Mouse (Mus musculus) embryonic facial prominence, embryonic 12.5 days (tissue): ENCODE data around the gene Isg20l2. TPM values are rescaled to one million over a fixed set of nuclear protein-coding genes. Genes with fewer than 3 reads are reported as not detected.

ENCODE experiments used
- ATAC-seq: fragments of 200-750 bp; cut with Nextera tagmentation; 2 replicates; pipeline ENCODE4 v1.8.0; 2017; ENCODE audit not compliant: insufficient number of reproducible peaks, insufficient read depth, low FRiP score, low TSS enrichment
- H3K27ac ChIP-seq: fragments of 300-500 bp; sonication (generic); 2 replicates; pipeline ENCODE4 v1.5.1; 2016; ENCODE audit warnings: mild to moderate bottlenecking
- H3K27me3 ChIP-seq: fragments of 300-500 bp; sonication (generic); 2 replicates; pipeline ENCODE4 v1.6.1; 2016; ENCODE audit warnings: mild to moderate bottlenecking, moderate library complexity
- H3K36me3 ChIP-seq: fragments of 300-500 bp; sonication (generic); 2 replicates; pipeline ENCODE4 v1.6.1; 2016; ENCODE audit warnings: mild to moderate bottlenecking
- H3K4me1 ChIP-seq: fragments of 300-500 bp; sonication (generic); 2 replicates; pipeline ENCODE4 v1.6.1; 2016
- H3K4me2 ChIP-seq: fragments of 300-500 bp; sonication (generic); replicated peaks from 2 replicates; pipeline ENCODE4 v1.6.1; 2016; ENCODE audit warnings: mild to moderate bottlenecking, moderate library complexity
- H3K4me3 ChIP-seq: fragments of 300-500 bp; sonication (generic); 2 replicates; pipeline ENCODE4 v1.5.1; 2016; ENCODE audit warnings: mild to moderate bottlenecking
- H3K9ac ChIP-seq: fragments of 300-500 bp; sonication (generic); 2 replicates; pipeline ENCODE4 v1.6.1; 2016; ENCODE audit warnings: mild to moderate bottlenecking, moderate library complexity
- H3K9me3 ChIP-seq: fragments of 300-500 bp; sonication (generic); 2 replicates; pipeline ENCODE4 v1.6.1; 2016; ENCODE audit warnings: mild to moderate bottlenecking, moderate library complexity
- WGBS: fragments of 180-500 bp; shearing (Covaris S2); methylation state at CpG from one replicate; pipeline ENCODE4 v1.1.7; 2016; 5-methylcytosine and 5-hydroxymethylcytosine counted together
- polyA plus RNA-seq: library from polyadenylated mRNA; unstranded; fragments of >200 nt; fragmentation: Nextera tagmentation; extraction: Ambion mirVana; gene quantifications from 2 replicates; pipeline ENCODE4 v1.2.1, GENCODE M21; 2016

Gene Isg20l2
- polyA plus RNA-seq, 1 experiment from 2014 or later: 80.1 TPM

- H3K9ac ChIP-seq: peak overlapping the region; percentile 20; the same call in 1 of the 2 replicates
- peak overlapping the region; percentile 42 for H3K4me2 ChIP-seq
- ATAC-seq: no peak
- H3K27me3 ChIP-seq: no peaks in the 10 kb centered on the region
- peak overlapping the region; percentile 82 for H3K27ac ChIP-seq
- no peak overlapping the region for H3K4me3 ChIP-seq
- no peaks in the 10 kb centered on the region for H3K9me3 ChIP-seq
- H3K4me1 ChIP-seq: peaks cover 61% of the 10 kb centered on the region
- 35% methylated on average over 12 of the region's 12 CpGs for WGBS
- 0 out of 2 replicates have a peak, but pooled peaks cover under 1% of the 10 kb centered on the region for H3K36me3 ChIP-seq
Measured at GRCm38 (mm10) chr3:87981894-87982835, 52.1 kb downstream of the Isg20l2 start.

DNA sequence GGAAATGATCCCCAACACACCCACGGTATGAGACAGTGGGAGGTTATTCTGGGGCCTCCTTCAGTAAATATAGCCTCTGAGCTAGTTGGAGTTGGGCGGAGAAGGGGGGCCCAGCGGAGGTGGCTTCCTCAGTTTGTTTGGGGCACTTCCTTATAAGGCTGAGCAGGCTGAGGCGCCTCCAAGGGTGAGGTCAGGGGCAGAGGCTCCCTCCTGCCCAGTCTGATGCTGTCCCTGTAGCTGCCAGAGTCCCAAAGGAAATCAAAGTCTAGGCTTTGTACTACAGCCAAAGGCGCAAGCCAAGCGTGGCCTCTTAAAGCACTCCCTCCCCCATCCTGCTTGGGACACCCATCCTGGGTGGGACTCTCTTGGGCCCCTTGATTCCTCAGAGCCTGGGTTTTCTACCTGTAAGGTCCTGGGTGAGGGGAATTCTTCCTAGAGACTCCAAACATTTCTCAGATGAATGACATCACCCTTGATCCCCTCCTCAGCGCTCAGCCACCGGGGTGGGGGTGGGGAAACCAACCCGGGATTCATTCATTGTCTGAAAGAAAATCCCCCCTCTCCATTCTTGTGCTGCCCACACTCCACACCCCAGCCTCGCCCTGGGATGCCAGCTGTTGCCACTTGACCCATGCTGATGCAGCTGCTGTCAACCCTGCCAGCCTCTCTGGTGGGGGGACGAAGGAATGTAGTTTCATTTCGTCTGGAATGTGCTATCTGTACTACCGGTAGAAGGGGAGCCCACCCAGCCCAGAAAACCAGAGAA lies 52.9 kb downstream of the Isg20l2 start:
- 0 out of 2 replicates have a peak overlapping the region, but pooled peaks have one; percentile 9 for H3K4me3 ChIP-seq
- no peaks in the 10 kb centered on the region for H3K9me3 ChIP-seq
- peak overlapping the region; percentile 82 for H3K27ac ChIP-seq
- 7% methylated on average over 13 of the region's 13 CpGs for WGBS
- no peak for ATAC-seq
- H3K4me2 ChIP-seq: peak overlapping the region; percentile 42
- H3K4me1 ChIP-seq: peaks cover 66% of the 10 kb centered on the region
- peak overlapping the region; percentile 20; the same call in 1 of the 2 replicates for H3K9ac ChIP-seq
- H3K36me3 ChIP-seq: no peaks in the 10 kb centered on the region
- no peaks in the 10 kb centered on the region for H3K27me3 ChIP-seq

DNA sequence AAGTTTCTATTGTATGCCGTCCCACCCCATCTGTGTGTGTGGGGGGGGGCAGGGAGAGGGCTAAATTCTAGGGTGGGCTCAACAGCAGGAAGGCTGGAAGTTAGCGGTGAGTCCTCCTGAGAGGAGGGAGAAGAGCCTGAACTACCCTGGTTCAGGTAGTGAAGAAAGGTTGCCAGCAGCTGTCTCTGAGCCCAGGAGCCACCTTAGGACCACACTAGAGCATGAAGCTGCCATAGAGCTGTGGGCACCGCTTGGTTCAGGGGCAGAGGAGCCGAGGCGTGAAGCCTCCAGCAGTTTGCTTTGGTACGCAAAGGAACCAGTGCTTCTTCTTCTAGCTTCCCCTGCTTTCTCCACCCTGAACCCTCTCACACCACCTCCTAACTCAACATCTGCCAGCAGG lies 53.5 kb downstream of the Isg20l2 start:
- Histone ChIP-seq H3K9ac (no peak overlapping the region), H3K27ac (peak overlapping the region; percentile 82), H3K4me1 (peaks cover 72% of the 10 kb centered on the region), H3K9me3 (no peaks in the 10 kb centered on the region), H3K4me2 (peak overlapping the region; percentile 42), H3K36me3 (no peaks in the 10 kb centered on the region), H3K27me3 (peaks cover 5% of the 10 kb centered on the region), H3K4me3 (no peak overlapping the region)
- WGBS: 52% methylated on average over 6 of the region's 6 CpGs
- ATAC-seq: no peak

GRCm38 (mm10) chr3:87984094-87984493 lies 54.0 kb downstream of the Isg20l2 start:
- peaks cover 10% of the 10 kb centered on the region for H3K27me3 ChIP-seq
- no peak overlapping the region; the same call in 1 of the 2 replicates for H3K4me2 ChIP-seq
- H3K9ac ChIP-seq: no peak overlapping the region
- no peak for ATAC-seq
- H3K36me3 ChIP-seq: no peaks in the 10 kb centered on the region
- 50% methylated on average over 3 of the region's 3 CpGs for WGBS
- peaks cover 72% of the 10 kb centered on the region for H3K4me1 ChIP-seq
- H3K4me3 ChIP-seq: no peak overlapping the region
- H3K27ac ChIP-seq: peak overlapping the region; percentile 82; the same call in 1 of the 2 replicates
- H3K9me3 ChIP-seq: no peaks in the 10 kb centered on the region

GRCm38 (mm10) chr3:87985505-87986320 lies 55.6 kb downstream of the Isg20l2 start:
- Histone ChIP-seq H3K9ac (no peak overlapping the region), H3K4me1 (peaks cover 63% of the 10 kb centered on the region), H3K4me3 (no peak overlapping the region), H3K9me3 (no peaks in the 10 kb centered on the region), H3K36me3 (no peaks in the 10 kb centered on the region), H3K27me3 (peaks cover 26% of the 10 kb centered on the region), H3K4me2 (no peak overlapping the region), H3K27ac (peak overlapping the region; percentile 55; the same call in 1 of the 2 replicates)
- WGBS: 40% methylated on average over 12 of the region's 12 CpGs
- ATAC-seq: no peak

GRCm38 (mm10) chr3:87986868-87987267 lies 56.8 kb downstream of the Isg20l2 start:
- Histone ChIP-seq H3K36me3 (no peaks in the 10 kb centered on the region), H3K9me3 (no peaks in the 10 kb centered on the region), H3K27me3 (peaks cover 38% of the 10 kb centered on the region), H3K4me2 (peak overlapping the region; percentile 78), H3K4me1 (peaks cover 58% of the 10 kb centered on the region), H3K4me3 (peak overlapping the region; percentile 37), H3K27ac (no peak overlapping the region), H3K9ac (peak overlapping the region; percentile 27; the same call in 1 of the 2 replicates)
- under 1% methylated on average over 17 of the region's 17 CpGs for WGBS
- ATAC-seq: peak; percentile 70

GRCm38 (mm10) chr3:87987633-87988032 lies 57.5 kb downstream of the Isg20l2 start:
- ATAC-seq: 0 out of 2 replicates have a peak, but pooled peaks have one; percentile 7
- Histone ChIP-seq H3K27ac (0 out of 2 replicates have a peak overlapping the region, but pooled peaks have one; percentile 19), H3K4me1 (peaks cover 51% of the 10 kb centered on the region), H3K4me3 (peak overlapping the region; percentile 37), H3K9ac (peak overlapping the region; percentile 36), H3K4me2 (peak overlapping the region; percentile 78), H3K9me3 (no peaks in the 10 kb centered on the region), H3K27me3 (peaks cover 45% of the 10 kb centered on the region), H3K36me3 (no peaks in the 10 kb centered on the region)
- WGBS: 2% methylated on average over 15 of the region's 15 CpGs

DNA sequence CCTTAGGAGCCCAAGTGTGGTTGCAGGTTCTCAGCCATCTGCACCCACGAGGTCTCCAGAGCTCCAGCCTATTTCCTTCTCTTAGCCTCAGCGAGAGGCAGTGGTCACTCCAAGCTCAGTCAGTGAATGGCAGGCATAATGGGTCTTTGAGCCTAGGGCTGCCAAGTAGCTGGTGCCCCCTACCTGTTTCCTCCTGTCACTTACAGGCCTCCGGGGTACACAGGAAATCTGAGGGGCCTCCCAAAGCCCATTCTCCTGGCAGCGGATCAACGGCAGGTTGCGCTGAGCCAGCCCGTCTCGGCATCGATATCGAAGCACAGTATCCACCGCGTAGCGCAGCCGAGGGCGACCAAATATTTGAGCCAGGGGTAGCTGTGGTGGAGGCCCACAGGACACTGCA lies 58.0 kb downstream of the Isg20l2 start:
- Histone ChIP-seq H3K27me3 (peaks cover 50% of the 10 kb centered on the region), H3K4me3 (peak overlapping the region; percentile 37), H3K9me3 (no peaks in the 10 kb centered on the region), H3K9ac (peak overlapping the region; percentile 36), H3K27ac (0 out of 2 replicates have a peak overlapping the region, but pooled peaks have one; percentile 6), H3K4me2 (peak overlapping the region; percentile 78), H3K4me1 (peaks cover 46% of the 10 kb centered on the region), H3K36me3 (no peaks in the 10 kb centered on the region)
- ATAC-seq: no peak
- 2% methylated on average over 15 of the region's 15 CpGs for WGBS

GRCm38 (mm10) chr3:87989935-87990334 lies 59.8 kb downstream of the Isg20l2 start:
- Histone ChIP-seq H3K36me3 (no peaks in the 10 kb centered on the region), H3K9me3 (no peaks in the 10 kb centered on the region), H3K4me2 (no peak overlapping the region), H3K27ac (no peak overlapping the region), H3K4me1 (peaks cover 31% of the 10 kb centered on the region), H3K9ac (no peak overlapping the region), H3K4me3 (no peak overlapping the region), H3K27me3 (peaks cover 68% of the 10 kb centered on the region)
- ATAC-seq: no peak
- 37% methylated on average over 10 of the region's 10 CpGs for WGBS
